Mouse (Mus musculus): Measurements from ENCODE around the gene Cpxm2.

DNA sequence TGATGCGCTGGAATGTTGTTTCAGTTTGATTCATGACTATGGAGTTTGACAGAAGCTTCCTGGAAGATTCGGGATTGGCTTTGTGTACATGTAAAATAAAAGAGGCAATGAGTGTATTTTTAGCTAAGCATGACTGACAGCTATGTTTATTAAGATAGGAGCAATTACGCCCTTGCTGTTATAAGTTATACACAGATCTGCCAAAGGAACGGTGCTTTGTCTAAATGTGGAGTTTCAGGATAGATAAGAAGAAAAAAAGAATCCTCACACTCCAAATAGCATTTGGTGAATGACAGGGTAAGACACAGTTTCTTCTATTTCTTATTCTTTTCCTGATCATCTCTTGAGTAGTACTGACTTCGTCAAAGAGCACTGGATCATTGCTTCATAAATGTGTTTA, 17.2 kb upstream of the Cpxm2 start:
- no peak for TF ChIP-seq CTCF (conservative IDR thresholded peaks at IDR 0.05; ENCODE audit: low read length)
- no peak for TF ChIP-seq POU5F1 (IDR thresholded peaks at IDR 0.05; ENCODE audit: borderline replicate concordance, low read length)
- no peak for TF ChIP-seq NANOG (IDR thresholded peaks at IDR 0.05; ENCODE audit: borderline replicate concordance, low read length)

All from E14TG2a.4 (cell line).